23 mouse cellular contexts compared by ENCODE assay signal in genomic region chr2:71309726-71310125, GRCm38 (mm10). TPM values are rescaled to one million over a fixed set of nuclear protein-coding genes. Genes with fewer than 3 reads are reported as not detected.
DNase-seq lines count a peak whose midpoint lies in the region; ATAC-seq and TF ChIP-seq lines count a peak whose summit lies in the region.
"Had no signal": no experiment of that assay in that cellular context is flagged by ENCODE, and none has a peak within 500 bp of the region (broad histone marks: within the 10 kb centered on the region; RNA-seq: fewer than 3 reads in every experiment).

No protein-coding gene starts in this region.

- DNase-seq in forebrain, postnatal 0 days = no peak
- DNase-seq in forebrain, embryonic 14.5 days (ENCODE audit: low spot score) = no peak
- peak; percentile 68 for DNase-seq in brain, embryonic 14.5 days (ENCODE audit: low read depth)
- no peak for DNase-seq in thymus, postnatal 14 days
- DNase-seq: adrenal gland, adult 2 months; adrenal gland, adult 8-10 months; adrenal gland, postnatal 10 days; adrenal gland, postnatal 14 days; adrenal gland, postnatal 25 days; adrenal gland, postnatal 36 days; B cell, adult 2 months; cerebellum, adult 11 months; cerebellum, adult 11-12 months; cerebellum, adult 18-20 months had no signal

- no peak for ATAC-seq in forebrain, embryonic 12.5 days (ENCODE audit: low FRiP score)
- no peak for ATAC-seq in forebrain, postnatal 0 days
- peak; percentile 52; the same call in 1 of the 2 replicates for ATAC-seq in forebrain, embryonic 14.5 days
- ATAC-seq in forebrain, embryonic 16.5 days = no peak
- ATAC-seq in forebrain, embryonic 15.5 days (replicated peaks) = no peak
- no peak for ATAC-seq in forebrain, embryonic 13.5 days
- ATAC-seq: activated CD4-positive, CD25-positive, alpha-beta regulatory T cell, adult 4 months; CD4-positive, CD25-positive, alpha-beta regulatory T cell, adult 4 months; Patski had no signal

- WGBS in forebrain, embryonic 12.5 days = 32% methylated on average over 2 of the region's 2 CpGs
- WGBS in forebrain, postnatal 0 days = 30% methylated on average over 2 of the region's 2 CpGs
- WGBS in forebrain, embryonic 14.5 days = 27% methylated on average over 2 of the region's 2 CpGs
- WGBS in forebrain, embryonic 16.5 days = 23% methylated on average over 2 of the region's 2 CpGs
- 31% methylated on average over 2 of the region's 2 CpGs for WGBS in forebrain, embryonic 15.5 days
- 28% methylated on average over 2 of the region's 2 CpGs for WGBS in forebrain, embryonic 13.5 days

- H3K9ac ChIP-seq in forebrain, embryonic 12.5 days = no peak overlapping the region
- no peak overlapping the region for H3K9ac ChIP-seq in forebrain, postnatal 0 days
- H3K9ac ChIP-seq in forebrain, embryonic 14.5 days (ENCODE audit: low read length) = no peak overlapping the region
- H3K9ac ChIP-seq in forebrain, embryonic 16.5 days (replicated peaks; ENCODE audit: low read depth, low read length) = no peak overlapping the region
- no peak overlapping the region for H3K9ac ChIP-seq in forebrain, embryonic 15.5 days (replicated peaks)
- no peak overlapping the region for H3K9ac ChIP-seq in forebrain, embryonic 13.5 days

- peaks cover 37% of the 10 kb centered on the region for H3K36me3 ChIP-seq in forebrain, embryonic 12.5 days (replicated peaks)
- peaks cover 39% of the 10 kb centered on the region for H3K36me3 ChIP-seq in forebrain, postnatal 0 days (ENCODE audit: insufficient read depth)
- H3K36me3 ChIP-seq in forebrain, embryonic 14.5 days (ENCODE audit: control insufficient read depth, insufficient read depth, low read length) = peaks cover 44% of the 10 kb centered on the region
- peaks cover 18% of the 10 kb centered on the region for H3K36me3 ChIP-seq in forebrain, embryonic 16.5 days (ENCODE audit: control insufficient read depth, insufficient read depth)
- peaks cover 46% of the 10 kb centered on the region for H3K36me3 ChIP-seq in forebrain, embryonic 15.5 days
- H3K36me3 ChIP-seq in forebrain, embryonic 13.5 days (ENCODE audit: poor library complexity, severe bottlenecking) = peaks cover 57% of the 10 kb centered on the region

- no peaks in the 10 kb centered on the region for H3K27me3 ChIP-seq in forebrain, embryonic 12.5 days
- H3K27me3 ChIP-seq in forebrain, postnatal 0 days (ENCODE audit: insufficient read depth, low read length) = no peaks in the 10 kb centered on the region
- no peaks in the 10 kb centered on the region for H3K27me3 ChIP-seq in forebrain, embryonic 14.5 days (replicated peaks; ENCODE audit: control insufficient read depth, insufficient read depth, low read length)
- no peaks in the 10 kb centered on the region for H3K27me3 ChIP-seq in forebrain, embryonic 16.5 days (replicated peaks; ENCODE audit: control insufficient read depth, insufficient read depth, low read length)
- no peaks in the 10 kb centered on the region for H3K27me3 ChIP-seq in forebrain, embryonic 15.5 days
- H3K27me3 ChIP-seq in forebrain, embryonic 13.5 days = no peaks in the 10 kb centered on the region
- H3K27me3 ChIP-seq: CH12.LX, Patski had no signal

- peaks cover 13% of the 10 kb centered on the region; the same call in 1 of the 2 replicates for H3K4me1 ChIP-seq in forebrain, embryonic 12.5 days
- H3K4me1 ChIP-seq in forebrain, postnatal 0 days (ENCODE audit: insufficient read depth) = no peaks in the 10 kb centered on the region
- H3K4me1 ChIP-seq in forebrain, embryonic 14.5 days (ENCODE audit: control insufficient read depth, insufficient read depth, low read length) = peaks cover 8% of the 10 kb centered on the region
- peaks cover 14% of the 10 kb centered on the region for H3K4me1 ChIP-seq in forebrain, embryonic 16.5 days (replicated peaks; ENCODE audit: control insufficient read depth, insufficient read depth, low read length)
- peaks cover 16% of the 10 kb centered on the region for H3K4me1 ChIP-seq in forebrain, embryonic 15.5 days
- peaks cover 18% of the 10 kb centered on the region for H3K4me1 ChIP-seq in forebrain, embryonic 13.5 days

- H3K4me2 ChIP-seq in forebrain, embryonic 12.5 days = no peak overlapping the region
- no peak overlapping the region for H3K4me2 ChIP-seq in forebrain, postnatal 0 days (ENCODE audit: low read depth)
- H3K4me2 ChIP-seq in forebrain, embryonic 14.5 days (ENCODE audit: low read length) = no peak overlapping the region
- H3K4me2 ChIP-seq in forebrain, embryonic 16.5 days (ENCODE audit: low read length) = no peak overlapping the region
- no peak overlapping the region for H3K4me2 ChIP-seq in forebrain, embryonic 15.5 days (replicated peaks)
- no peak overlapping the region for H3K4me2 ChIP-seq in forebrain, embryonic 13.5 days

- no peak for TF ChIP-seq POLR2A in brain, embryonic 14.5 days (IDR thresholded peaks at IDR 0.05; ENCODE audit: borderline replicate concordance, extremely low read depth, insufficient read depth, insufficient read length, poor library complexity, severe bottlenecking)

- TF ChIP-seq CTCF in forebrain, postnatal 0 days (IDR thresholded peaks at IDR 0.05; ENCODE audit: low read depth) = no peak
- TF ChIP-seq CTCF in brain, embryonic 14.5 days (IDR thresholded peaks at IDR 0.05; ENCODE audit: borderline replicate concordance, extremely low read depth, insufficient read depth, insufficient read length) = no peak

- H3K9me3 ChIP-seq in forebrain, embryonic 12.5 days = no peaks in the 10 kb centered on the region
- no peaks in the 10 kb centered on the region for H3K9me3 ChIP-seq in forebrain, postnatal 0 days (ENCODE audit: low read length)
- H3K9me3 ChIP-seq in forebrain, embryonic 14.5 days (replicated peaks; ENCODE audit: control insufficient read depth, low read length) = no peaks in the 10 kb centered on the region
- H3K9me3 ChIP-seq in forebrain, embryonic 16.5 days (ENCODE audit: control insufficient read depth, low read length) = no peaks in the 10 kb centered on the region
- no peaks in the 10 kb centered on the region for H3K9me3 ChIP-seq in forebrain, embryonic 15.5 days
- H3K9me3 ChIP-seq in forebrain, embryonic 13.5 days (replicated peaks) = no peaks in the 10 kb centered on the region
- H3K9me3 ChIP-seq: G1E had no signal

- H3K4me3 ChIP-seq in forebrain, embryonic 12.5 days (replicated peaks) = no peak overlapping the region
- H3K4me3 ChIP-seq in forebrain, postnatal 0 days (ENCODE audit: low read depth, low read length) = no peak overlapping the region
- H3K4me3 ChIP-seq in forebrain, embryonic 14.5 days (ENCODE audit: low read depth, low read length) = no peak overlapping the region
- no peak overlapping the region for H3K4me3 ChIP-seq in forebrain, embryonic 16.5 days (replicated peaks; ENCODE audit: low read length)
- no peak overlapping the region for H3K4me3 ChIP-seq in forebrain, embryonic 15.5 days
- no peak overlapping the region for H3K4me3 ChIP-seq in forebrain, embryonic 13.5 days

- H3K27ac ChIP-seq in forebrain, embryonic 12.5 days = peak overlapping the region; percentile 61
- H3K27ac ChIP-seq in forebrain, postnatal 0 days (ENCODE audit: low read depth, low read length) = no peak overlapping the region
- H3K27ac ChIP-seq in forebrain, embryonic 14.5 days (ENCODE audit: low read depth, low read length) = peak overlapping the region; percentile 52; the same call in 1 of the 2 replicates
- no peak overlapping the region for H3K27ac ChIP-seq in forebrain, embryonic 16.5 days (ENCODE audit: low read length)
- peak overlapping the region; percentile 34; the same call in 1 of the 2 replicates for H3K27ac ChIP-seq in forebrain, embryonic 15.5 days (replicated peaks)
- no peak overlapping the region for H3K27ac ChIP-seq in forebrain, embryonic 13.5 days

RNA-seq across cellular contexts. Expression of gene Slc25a12, which starts 57.8 kb away (rescaled TPM):
- polyA plus RNA-seq in forebrain, embryonic 12.5 days (2016; fragmentation: Nextera tagmentation; extraction: Ambion mirVana) = 53.8 and 61.2 TPM in 2 replicates
- 94.7 and 116 TPM in 2 replicates for total RNA-seq in forebrain, postnatal 0 days (2014; rRNA removed)
- polyA plus RNA-seq in forebrain, postnatal 0 days (2015; fragmentation: Nextera tagmentation; extraction: Ambion mirVana) = 78.8 and 106 TPM in 2 replicates
- polyA plus RNA-seq in forebrain, embryonic 14.5 days (2014; fragmentation: Nextera tagmentation; extraction: Ambion mirVana) = 67.2 and 80.6 TPM in 2 replicates
- 79.6 and 86.7 TPM in 2 replicates for polyA plus RNA-seq in forebrain, embryonic 16.5 days (2015; fragmentation: Nextera tagmentation; extraction: Ambion mirVana)
- 74.6 and 82.0 TPM in 2 replicates for polyA plus RNA-seq in forebrain, embryonic 15.5 days (2015; fragmentation: Nextera tagmentation; extraction: Ambion mirVana)
- 63.3 and 66.5 TPM in 2 replicates for polyA plus RNA-seq in forebrain, embryonic 13.5 days (2015; fragmentation: Nextera tagmentation; extraction: Ambion mirVana)
- polyA plus RNA-seq in brain, embryonic 14.5 days (2012; rRNA removed) = 65.5 and 73.7 TPM in 2 replicates

Comparison
In these comparisons a context has a peak if more than half of its experiments do, and no peak if none do; other contexts are left out.
1. H3K27ac ChIP-seq: peak in forebrain, embryonic 12.5 days (single experiment), forebrain, embryonic 14.5 days (single experiment) and forebrain, embryonic 15.5 days (single experiment); none in forebrain, postnatal 0 days (single experiment), forebrain, embryonic 16.5 days (single experiment) and forebrain, embryonic 13.5 days (single experiment).